Mouse (Mus musculus) spleen, postnatal 36 days (tissue): ENCODE results near the gene C730034F03Rik.

Experiments used
- DNase-seq, 2 experiments: peaks; one replicate each; pipeline ENCODE4 v3.0.0; 2022; ENCODE audit warnings: low spot score in 2 of 2, mixed read lengths in 1 of 2

C730034F03Rik gene

GRCm38 (mm10) chr15:89475293-89475600 is 45.9 kb downstream of the C730034F03Rik start:
- DNase-seq = no peak

- peak; percentile 94 for DNase-seq
These were observed 46.5 kb downstream of the C730034F03Rik start for GRCm38 (mm10) chr15:89475611-89476474.

- DNase-seq = no peak
These were observed 47.1 kb downstream of the C730034F03Rik start for GRCm38 (mm10) chr15:89476475-89476815.

DNA sequence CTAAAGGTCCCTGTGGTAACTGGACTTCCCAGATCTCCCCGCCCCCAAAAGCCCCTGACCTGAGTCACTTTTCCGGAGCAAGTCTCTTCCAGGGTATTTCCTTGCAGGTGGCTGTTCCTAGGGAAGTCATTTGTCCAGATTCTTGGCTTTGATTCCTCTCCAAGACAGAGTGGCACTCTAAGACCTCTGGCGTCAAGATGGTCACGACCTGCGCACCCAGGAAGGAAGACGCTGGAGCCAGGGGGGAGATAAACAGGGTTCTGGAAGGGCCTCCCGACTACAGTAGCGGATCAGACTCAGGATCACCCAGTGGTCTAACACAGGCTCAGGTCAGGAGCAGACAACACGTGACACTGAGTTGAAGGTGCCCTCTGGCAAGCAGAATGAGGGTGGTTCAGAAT is 47.7 kb downstream of the C730034F03Rik start, which contains the start of gene Arsa:
TSS of gene Arsa (minus strand) at position 335 of the 401 bp plus-strand sequence.
- DNase-seq = no peak

DNA sequence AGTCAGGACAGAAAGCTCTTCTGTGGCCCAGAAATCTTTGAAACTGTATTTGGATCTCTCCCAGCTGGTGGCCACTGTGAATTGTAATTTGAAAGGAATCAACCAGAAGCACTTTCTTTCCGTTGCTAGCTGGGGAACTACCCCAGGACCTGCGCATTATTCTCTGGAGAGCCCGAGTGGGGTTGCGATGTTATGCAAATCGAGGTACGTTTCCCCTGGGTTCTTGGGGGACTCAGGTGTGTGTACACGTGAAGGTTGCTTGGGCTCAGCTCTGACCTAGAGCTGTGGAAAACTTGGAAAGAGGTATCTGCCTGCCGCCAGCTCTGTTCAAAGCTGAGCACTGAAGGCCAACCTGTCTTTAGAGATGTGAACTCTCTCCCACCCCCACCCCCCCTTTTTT is 48.4 kb downstream of the C730034F03Rik start:
- no peak for DNase-seq

DNA sequence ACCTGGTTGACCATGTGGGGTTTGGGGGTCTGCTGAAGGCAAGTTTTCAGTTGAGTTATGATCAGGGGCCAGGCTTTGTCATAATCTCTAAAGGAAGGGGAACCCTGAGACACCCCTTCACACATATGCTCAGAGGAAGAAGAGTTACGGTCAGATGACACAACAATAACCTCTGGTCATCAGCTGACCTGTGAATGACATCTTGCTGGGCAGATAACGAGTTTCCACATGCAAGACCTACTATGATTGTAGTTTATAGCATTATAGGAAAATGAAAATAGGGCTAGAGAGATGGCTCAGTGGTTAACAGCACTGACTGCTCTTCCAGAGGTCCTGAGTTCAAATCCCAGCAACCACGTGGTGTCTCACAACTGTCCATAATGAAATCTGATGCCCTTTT is 49.2 kb downstream of the C730034F03Rik start:
- DNase-seq = no peak
